Mouse (Mus musculus) liver, embryonic 16.5 days (tissue): ENCODE results near the gene Dnmt1. TPM values are rescaled to one million over a fixed set of nuclear protein-coding genes. Genes with fewer than 3 reads are reported as not detected.

Source experiments
- ATAC-seq: fragments of 200-750 bp; cut with Nextera tagmentation; 2 replicates; pipeline ENCODE4 v1.8.0; 2017; ENCODE audit warnings: low read depth, mild to moderate bottlenecking, moderate number of reproducible peaks, moderate library complexity
- H3K27ac ChIP-seq: fragments of 300-500 bp; sonication (generic); 2 replicates; pipeline ENCODE4 v1.5.1; 2014; ENCODE audit warnings: mild to moderate bottlenecking, low read length
- H3K27me3 ChIP-seq: fragments of 300-500 bp; sonication (generic); 2 replicates; pipeline ENCODE4 v1.6.1; 2014; ENCODE audit warnings: low read depth, low read length, mixed read lengths; ENCODE audit not compliant: control insufficient read depth, insufficient read depth
- H3K36me3 ChIP-seq: fragments of 300-500 bp; sonication (generic); 2 replicates; pipeline ENCODE4 v1.6.1; 2014; ENCODE audit warnings: mild to moderate bottlenecking; ENCODE audit not compliant: control insufficient read depth, insufficient read depth
- H3K4me1 ChIP-seq: fragments of 300-500 bp; sonication (generic); 2 replicates; pipeline ENCODE4 v1.6.1; 2014; ENCODE audit warnings: low read depth, low read length, mixed read lengths; ENCODE audit not compliant: control insufficient read depth
- H3K4me2 ChIP-seq: fragments of 300-500 bp; sonication (generic); 2 replicates; pipeline ENCODE4 v1.6.1; 2014; ENCODE audit warnings: low read depth, low read length, mixed read lengths
- H3K4me3 ChIP-seq: fragments of 300-500 bp; sonication (generic); 2 replicates; pipeline ENCODE4 v1.5.1; 2014; ENCODE audit warnings: low read depth, mild to moderate bottlenecking, low read length
- H3K9ac ChIP-seq: fragments of 300-500 bp; sonication (generic); 2 replicates; pipeline ENCODE4 v1.6.1; 2014; ENCODE audit warnings: low read depth, low read length
- H3K9me3 ChIP-seq: fragments of 300-500 bp; sonication (generic); replicated peaks from 2 replicates; pipeline ENCODE4 v1.6.1; 2016; ENCODE audit warnings: low read length; ENCODE audit not compliant: control insufficient read depth
- WGBS: fragments of 180-500 bp; shearing (Covaris S2); extraction: QIAGEN DNeasy Blood & Tissue Kit; methylation state at CpG from one replicate; pipeline ENCODE4 v1.1.7; 2014; ENCODE audit not compliant: insufficient replicate concordance; 5-methylcytosine and 5-hydroxymethylcytosine counted together
- polyA plus RNA-seq: library from polyadenylated mRNA; unstranded; fragments of >200 nt; fragmentation: Nextera tagmentation; extraction: Ambion mirVana; gene quantifications from 2 replicates; pipeline ENCODE4 v1.2.1, GENCODE M21; 2015

The Dnmt1 gene
- polyA plus RNA-seq, 1 experiment from 2014 or later: 55.7 TPM

DNA sequence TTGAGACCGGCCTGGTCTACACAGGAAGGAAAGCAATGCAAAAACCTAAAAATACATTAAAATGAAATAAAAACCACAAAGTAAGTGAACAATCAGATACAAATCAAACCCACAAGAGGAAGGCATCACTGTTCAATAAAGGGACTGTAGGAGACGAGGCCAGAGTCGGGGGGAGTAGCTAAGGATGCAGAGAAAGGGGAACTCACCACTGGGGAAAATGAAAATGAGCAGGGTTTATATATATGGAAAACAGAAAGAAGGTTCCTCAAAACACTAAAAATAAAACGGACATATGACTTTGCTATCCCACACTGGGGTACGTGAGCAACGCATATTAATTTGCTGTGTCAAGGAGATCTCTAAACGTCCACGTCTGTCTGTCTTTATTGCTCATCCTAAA lies 37.4 kb upstream of the Dnmt1 start:
- whole genome bisulfite sequencing: 61% methylated on average over 8 of the region's 8 CpGs
- no peak overlapping the region for H3K4me2 ChIP-seq
- H3K9me3 ChIP-seq: no peaks in the 10 kb centered on the region
- H3K36me3 ChIP-seq: no peaks in the 10 kb centered on the region
- no peak for ATAC-seq
- H3K4me3 ChIP-seq: no peak overlapping the region
- H3K4me1 ChIP-seq: peaks cover 8% of the 10 kb centered on the region
- H3K27me3 ChIP-seq: no peaks in the 10 kb centered on the region
- H3K27ac ChIP-seq: no peak overlapping the region
- H3K9ac ChIP-seq: no peak overlapping the region

- H3K4me3 ChIP-seq: no peak overlapping the region
- no peak overlapping the region for H3K27ac ChIP-seq
- no peak for ATAC-seq
- no peaks in the 10 kb centered on the region for H3K36me3 ChIP-seq
- peaks cover 9% of the 10 kb centered on the region for H3K4me1 ChIP-seq
- H3K27me3 ChIP-seq: no peaks in the 10 kb centered on the region
- 60% methylated on average over 3 of the region's 3 CpGs for WGBS
- no peaks in the 10 kb centered on the region for H3K9me3 ChIP-seq
- no peak overlapping the region for H3K4me2 ChIP-seq
- H3K9ac ChIP-seq: no peak overlapping the region
These were observed 35.4 kb upstream of the Dnmt1 start for GRCm38 (mm10) chr9:20995069-20995468.

DNA sequence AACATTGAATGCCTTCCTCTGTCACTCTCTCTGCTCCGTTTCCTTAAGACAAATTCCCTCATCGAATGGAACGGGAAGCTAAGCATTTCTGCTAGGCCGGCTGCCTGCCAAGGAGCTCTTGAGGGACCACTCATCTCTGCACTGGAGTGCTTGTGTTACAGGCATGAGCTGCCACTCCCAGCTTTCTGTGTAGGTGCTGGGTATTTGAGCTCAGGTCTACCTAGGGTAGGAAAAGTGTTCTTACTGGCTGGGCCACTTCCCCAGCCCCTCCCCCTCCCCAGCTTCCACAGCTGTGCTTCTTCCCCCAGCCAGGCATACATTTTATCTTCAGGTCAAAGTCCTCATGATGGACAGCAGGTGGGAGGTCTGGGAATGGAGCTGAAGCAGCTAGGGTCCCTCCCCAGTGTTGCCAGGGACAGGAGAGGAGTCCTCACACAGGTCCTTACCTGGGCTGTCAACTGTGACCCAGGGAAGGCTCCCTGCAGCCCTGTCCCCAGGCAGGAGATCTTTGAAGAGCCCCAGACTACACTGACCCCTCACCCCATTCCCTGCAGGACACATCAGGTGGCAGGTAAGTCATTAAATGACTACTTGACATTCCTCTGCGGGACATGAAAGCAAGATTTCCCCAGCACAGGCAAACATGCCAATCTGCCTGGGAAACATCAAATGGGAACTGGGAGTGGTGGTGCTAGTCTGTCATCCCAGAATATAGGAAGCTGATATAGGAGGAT lies 33.6 kb upstream of the Dnmt1 start:
- Histone ChIP-seq H3K4me1 (peaks cover 9% of the 10 kb centered on the region), H3K4me3 (no peak overlapping the region), H3K4me2 (no peak overlapping the region), H3K27me3 (no peaks in the 10 kb centered on the region), H3K9me3 (no peaks in the 10 kb centered on the region), H3K36me3 (no peaks in the 10 kb centered on the region), H3K27ac (no peak overlapping the region), H3K9ac (no peak overlapping the region)
- ATAC-seq: peak; percentile 47
- 65% methylated on average over 5 of the region's 5 CpGs for WGBS

- no peaks in the 10 kb centered on the region for H3K36me3 ChIP-seq
- WGBS: 65% methylated on average over 4 of the region's 4 CpGs
- no peaks in the 10 kb centered on the region for H3K27me3 ChIP-seq
- peaks cover 4% of the 10 kb centered on the region for H3K4me1 ChIP-seq
- no peak overlapping the region for H3K27ac ChIP-seq
- H3K9ac ChIP-seq: no peak overlapping the region
- ATAC-seq: no peak
- no peaks in the 10 kb centered on the region for H3K9me3 ChIP-seq
- no peak overlapping the region for H3K4me2 ChIP-seq
- H3K4me3 ChIP-seq: no peak overlapping the region
These were observed 31.9 kb upstream of the Dnmt1 start for GRCm38 (mm10) chr9:20991587-20991986.

DNA sequence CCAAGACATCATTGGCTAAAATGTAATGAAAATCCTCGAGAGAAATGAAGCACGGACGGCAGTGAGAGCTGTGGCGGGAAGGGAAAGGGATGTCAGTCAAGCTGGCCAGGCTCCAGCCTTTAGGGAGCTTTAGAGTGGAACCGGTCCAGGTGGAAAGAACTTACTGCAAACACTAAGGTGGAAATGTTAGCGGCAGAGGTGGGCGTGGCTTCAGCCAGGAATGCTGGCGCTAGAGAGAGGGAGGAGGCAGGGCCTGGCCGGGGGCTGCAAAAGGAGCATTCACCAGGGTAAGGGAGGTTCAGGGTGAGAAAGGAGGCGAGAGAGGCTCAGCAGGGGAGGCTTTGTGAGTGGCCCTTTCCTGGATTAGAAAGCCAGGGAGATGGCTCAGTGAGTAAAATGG lies 31.2 kb upstream of the Dnmt1 start:
- Histone ChIP-seq H3K4me3 (no peak overlapping the region), H3K27me3 (no peaks in the 10 kb centered on the region), H3K9ac (no peak overlapping the region), H3K27ac (no peak overlapping the region), H3K4me1 (peaks cover 4% of the 10 kb centered on the region), H3K9me3 (no peaks in the 10 kb centered on the region), H3K36me3 (no peaks in the 10 kb centered on the region), H3K4me2 (no peak overlapping the region)
- WGBS: 26% methylated on average over 10 of the region's 10 CpGs
- no peak for ATAC-seq

- no peak for ATAC-seq
- Histone ChIP-seq H3K27ac (no peak overlapping the region), H3K36me3 (no peaks in the 10 kb centered on the region), H3K4me1 (peaks cover 4% of the 10 kb centered on the region), H3K9me3 (no peaks in the 10 kb centered on the region), H3K9ac (no peak overlapping the region), H3K4me2 (no peak overlapping the region), H3K27me3 (no peaks in the 10 kb centered on the region), H3K4me3 (no peak overlapping the region)
- 32% methylated on average over 7 of the region's 7 CpGs for WGBS
These were observed 28.3 kb upstream of the Dnmt1 start for GRCm38 (mm10) chr9:20987953-20988352.

DNA sequence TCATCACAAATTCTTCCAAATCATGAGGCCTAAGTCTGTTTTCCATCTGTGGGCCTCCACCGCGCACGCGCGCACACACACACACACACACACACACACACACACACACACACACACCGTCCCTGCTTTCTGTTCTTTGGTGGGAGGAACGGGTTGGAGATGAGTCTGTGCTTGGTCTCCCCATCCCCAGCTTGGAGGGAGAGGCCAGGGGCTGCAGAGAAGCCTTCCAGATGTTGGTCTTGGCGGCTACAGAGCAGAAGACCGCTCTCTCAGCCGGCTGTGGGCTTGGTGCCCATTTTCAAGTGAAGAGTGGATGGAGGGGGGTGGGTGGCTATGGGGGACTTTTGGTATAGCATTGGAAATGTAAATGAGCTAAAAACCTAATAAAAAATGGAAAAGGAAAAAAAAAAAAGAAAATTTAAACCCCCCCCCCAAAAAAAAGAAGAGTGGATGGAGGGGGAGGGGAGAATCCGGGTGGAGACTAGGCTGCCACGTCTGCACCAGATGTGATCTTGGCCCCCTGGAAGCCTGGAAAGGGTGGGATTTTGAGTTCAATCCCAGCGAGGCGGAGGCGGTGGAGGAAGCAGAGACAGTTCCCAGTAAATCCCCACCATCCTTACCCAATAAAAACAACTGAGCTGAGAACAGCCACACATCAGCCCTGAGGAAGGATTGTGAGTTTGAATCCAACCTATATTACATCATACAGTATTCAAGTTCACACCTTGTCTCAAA lies 27.4 kb upstream of the Dnmt1 start:
- Histone ChIP-seq H3K27me3 (no peaks in the 10 kb centered on the region), H3K9ac (no peak overlapping the region), H3K4me1 (peaks cover 4% of the 10 kb centered on the region), H3K27ac (no peak overlapping the region), H3K4me2 (no peak overlapping the region), H3K9me3 (no peaks in the 10 kb centered on the region), H3K36me3 (no peaks in the 10 kb centered on the region), H3K4me3 (no peak overlapping the region)
- ATAC-seq: no peak
- WGBS: 65% methylated on average over 15 of the region's 15 CpGs

GRCm38 (mm10) chr9:20983169-20983568 lies 23.5 kb upstream of the Dnmt1 start:
- H3K9me3 ChIP-seq: no peaks in the 10 kb centered on the region
- no peak overlapping the region for H3K27ac ChIP-seq
- no peaks in the 10 kb centered on the region for H3K27me3 ChIP-seq
- H3K4me2 ChIP-seq: no peak overlapping the region
- H3K9ac ChIP-seq: no peak overlapping the region
- ATAC-seq: no peak
- H3K4me1 ChIP-seq: 0 out of 2 replicates have a peak, but pooled peaks cover 2% of the 10 kb centered on the region
- H3K4me3 ChIP-seq: no peak overlapping the region
- H3K36me3 ChIP-seq: no peaks in the 10 kb centered on the region
- WGBS: 22% methylated on average over 5 of the region's 5 CpGs

DNA sequence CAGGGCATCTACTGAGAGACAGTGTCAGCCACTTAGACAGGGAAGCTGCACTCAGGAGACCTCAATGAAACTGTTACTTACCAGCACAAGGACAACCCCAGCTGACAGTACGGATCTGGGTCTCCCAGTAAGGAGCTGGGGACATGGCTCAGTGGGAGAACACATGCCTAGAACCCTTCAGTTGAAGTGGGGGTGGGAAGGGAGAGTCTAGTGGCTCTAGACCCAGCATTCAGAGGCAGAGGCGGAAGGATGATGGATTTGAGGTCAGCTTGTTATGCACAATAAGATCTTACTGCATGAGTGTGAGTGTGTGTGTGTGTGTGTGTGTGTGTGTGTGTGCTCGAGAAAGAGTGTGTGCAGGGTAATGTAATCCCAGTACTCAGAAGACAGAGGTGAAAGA lies 22.5 kb upstream of the Dnmt1 start:
- Histone ChIP-seq H3K4me1 (peaks cover 2% of the 10 kb centered on the region), H3K4me2 (no peak overlapping the region), H3K27ac (no peak overlapping the region), H3K4me3 (no peak overlapping the region), H3K9me3 (no peaks in the 10 kb centered on the region), H3K9ac (no peak overlapping the region), H3K27me3 (no peaks in the 10 kb centered on the region), H3K36me3 (no peaks in the 10 kb centered on the region)
- 59% methylated on average over 3 of the region's 3 CpGs for WGBS
- no peak for ATAC-seq
